Mouse (Mus musculus) brain, embryonic 14.5 days (tissue): Measurements from ENCODE around the gene Fbxl17.

Source experiments
- CTCF ChIP-seq: fragments of 200-500 bp; IDR thresholded peaks from 2 replicates; pipeline ENCODE4 v1.5.1; 2012; ENCODE audit warnings: inconsistent platforms, mild to moderate bottlenecking, moderate library complexity, borderline replicate concordance; ENCODE audit not compliant: insufficient read depth, insufficient read length; ENCODE audit errors: extremely low read depth
- POLR2A ChIP-seq: fragments of 200-500 bp; IDR thresholded peaks from 2 replicates; pipeline ENCODE4 v1.6.1; 2012; ENCODE audit warnings: mild to moderate bottlenecking, inconsistent platforms, borderline replicate concordance; ENCODE audit not compliant: poor library complexity, insufficient read depth, insufficient read length, severe bottlenecking; ENCODE audit errors: extremely low read depth

DNA sequence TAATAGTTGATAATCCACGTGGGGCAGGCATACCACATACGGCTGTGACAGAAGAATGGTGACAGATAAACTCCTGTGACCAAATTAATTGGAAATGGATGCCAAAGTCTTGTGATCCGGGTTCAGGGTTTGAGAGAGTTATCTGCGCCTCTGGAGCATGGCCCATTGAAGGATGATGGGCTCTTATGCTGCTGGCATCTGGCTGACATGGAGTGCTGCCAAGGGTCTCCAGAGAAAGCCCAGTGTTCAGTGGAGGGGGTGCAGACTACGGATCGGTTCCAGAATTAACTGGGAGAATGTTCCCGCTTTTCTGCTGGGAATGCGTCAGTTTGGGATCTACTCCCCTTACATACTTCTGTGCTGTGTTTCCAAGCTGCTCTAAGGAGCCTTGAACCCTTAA lies 308.5 kb downstream of the Fbxl17 start:
- TF ChIP-seq CTCF = no peak
- no peak for TF ChIP-seq POLR2A
